Mouse (Mus musculus) v-Abl transformed pro-B cells (cell line): ENCODE measurements at regions not wholly inside any gene's neighbourhood (a gene's known extent, or its start where the extent isn't known, plus 50 kb on each side); places are given as distances from the start of the nearest gene placed in this dataset.
"Not testable (repeated sequence)": the region's sequence is repeated elsewhere in the genome, so short reads cannot be mapped to it uniquely, and the experiment has no call there.

Source experiments
- in situ Hi-C, 2 experiments: fragments of 400-800 bp; cut with MboI; formaldehyde crosslinking; loops; one replicate each; pipeline ENCODE4 v1.15.1; 2025; ENCODE audit not compliant: unreplicated experiment in 2 of 2

GRCm38 (mm10) chr3:137216036-137216435, 124.8 kb upstream of the Emcn start:
- in situ Hi-C loops = no loop called here

GRCm38 (mm10) chr3:137217245-137217644, 123.6 kb upstream of the Emcn start:
- in situ Hi-C loops = no loop called here

GRCm38 (mm10) chr3:137217926-137218325, 122.9 kb upstream of the Emcn start:
- in situ Hi-C loops = no loop called here

GRCm38 (mm10) chr3:137226151-137226550, 114.7 kb upstream of the Emcn start:
- in situ Hi-C loops = no loop called here

- in situ Hi-C loops = no loop called here
Measured at GRCm38 (mm10) chr3:137227122-137227838, 113.6 kb upstream of the Emcn start.

- in situ Hi-C loops = no loop called here
Measured at GRCm38 (mm10) chr3:137228416-137228815, 112.5 kb upstream of the Emcn start.

- in situ Hi-C loops = no loop called here
Measured at GRCm38 (mm10) chr3:137242877-137243276, 98.0 kb upstream of the Emcn start.

GRCm38 (mm10) chr3:137263907-137264306, 77.0 kb upstream of the Emcn start:
- in situ Hi-C loops = no loop called here

- in situ Hi-C loops = no loop called here
Measured at GRCm38 (mm10) chr3:137267752-137268151, 73.1 kb upstream of the Emcn start.

- in situ Hi-C loops = no loop called here
Measured at GRCm38 (mm10) chr3:137275444-137275843, 65.4 kb upstream of the Emcn start.

GRCm38 (mm10) chr3:137279284-137279683, 61.6 kb upstream of the Emcn start:
- in situ Hi-C loops = no loop called here

- in situ Hi-C loops = no loop called here
Measured at GRCm38 (mm10) chr3:137281052-137281451, 59.8 kb upstream of the Emcn start.

GRCm38 (mm10) chr3:137287558-137287957, 53.3 kb upstream of the Emcn start:
- in situ Hi-C loops = not testable (repeated sequence)

GRCm38 (mm10) chr3:137288301-137288942, 52.4 kb upstream of the Emcn start:
- in situ Hi-C loops = no loop called here

GRCm38 (mm10) chr3:137288943-137289682, 51.8 kb upstream of the Emcn start:
- in situ Hi-C loops = no loop called here

- in situ Hi-C loops = no loop called here
Measured at GRCm38 (mm10) chr3:137289683-137289984, 51.2 kb upstream of the Emcn start.
